Mouse (Mus musculus) liver, adult 2 months (tissue): ENCODE results near the gene Myh3.

ENCODE experiments used
- CTCF ChIP-seq: fragments of 200-500 bp; IDR thresholded peaks from 2 replicates; pipeline ENCODE4 v1.5.1; 2011; ENCODE audit warnings: low read depth, low read length, control low read depth
- POLR2A ChIP-seq: fragments of 200-500 bp; IDR thresholded peaks from 2 replicates; pipeline ENCODE4 v1.6.1; 2011; ENCODE audit warnings: low read length, control low read depth; ENCODE audit not compliant: insufficient read depth; ENCODE audit errors: extremely low read depth

DNA sequence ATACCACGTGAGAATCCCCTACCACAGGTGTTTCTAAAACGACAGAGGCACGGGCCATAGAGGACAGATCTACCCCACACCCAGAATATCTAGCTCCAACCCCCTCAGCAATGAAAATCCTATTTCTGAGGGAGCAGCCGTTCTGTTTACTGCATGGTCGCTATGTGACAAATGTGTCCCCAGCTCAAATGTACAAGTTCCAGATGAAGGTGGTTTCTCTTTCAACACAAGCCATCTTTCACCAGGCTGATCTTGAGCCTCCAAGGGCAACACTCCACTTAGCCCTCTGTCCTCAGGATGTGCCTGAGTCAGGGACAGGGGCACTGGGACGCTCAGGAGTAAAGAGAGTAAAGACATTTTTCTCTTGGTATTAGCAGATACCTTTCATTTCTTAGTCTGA lies 62.9 kb downstream of the Myh3 start:
- TF ChIP-seq CTCF (no peak), POLR2A (no peak)
